In genomic region chrX:36939806-36940413, GRCm38 (mm10) we compare ENCODE assay signal across 8 mouse cellular contexts. TPM values are rescaled to one million over a fixed set of nuclear protein-coding genes. Genes with fewer than 3 reads are reported as not detected.
DNase-seq lines count a peak whose midpoint lies in the region; ATAC-seq and TF ChIP-seq lines count a peak whose summit lies in the region.

No protein-coding gene starts in this region.

- H3K4me2 ChIP-seq in forebrain, embryonic 15.5 days (replicated peaks) = no peak overlapping the region
- no peak overlapping the region for H3K4me2 ChIP-seq in forebrain, embryonic 12.5 days
- H3K4me2 ChIP-seq in heart, embryonic 15.5 days = no peak overlapping the region
- H3K4me2 ChIP-seq in lung, embryonic 14.5 days = no peak overlapping the region

- no peaks in the 10 kb centered on the region for H3K4me1 ChIP-seq in forebrain, embryonic 15.5 days
- H3K4me1 ChIP-seq in forebrain, embryonic 12.5 days = no peaks in the 10 kb centered on the region
- H3K4me1 ChIP-seq in heart, embryonic 15.5 days (replicated peaks) = peaks cover 5% of the 10 kb centered on the region; the same call in 1 of the 2 replicates
- peaks cover 3% of the 10 kb centered on the region; the same call in 1 of the 2 replicates for H3K4me1 ChIP-seq in lung, embryonic 14.5 days (ENCODE audit: insufficient read depth)

- no peak overlapping the region for H3K4me3 ChIP-seq in forebrain, embryonic 15.5 days
- no peak overlapping the region for H3K4me3 ChIP-seq in forebrain, embryonic 12.5 days (replicated peaks)
- no peak overlapping the region for H3K4me3 ChIP-seq in heart, embryonic 15.5 days
- no peak overlapping the region for H3K4me3 ChIP-seq in lung, embryonic 14.5 days (ENCODE audit: low read depth, low read length)

- no peaks in the 10 kb centered on the region for H3K9me3 ChIP-seq in forebrain, embryonic 15.5 days
- H3K9me3 ChIP-seq in forebrain, embryonic 12.5 days = 0 out of 2 replicates have a peak, but pooled peaks cover 2% of the 10 kb centered on the region
- no peaks in the 10 kb centered on the region for H3K9me3 ChIP-seq in heart, embryonic 15.5 days (replicated peaks)
- no peaks in the 10 kb centered on the region for H3K9me3 ChIP-seq in lung, embryonic 14.5 days (ENCODE audit: low read depth, low read length)

- no peak overlapping the region for H3K27ac ChIP-seq in forebrain, embryonic 15.5 days (replicated peaks)
- H3K27ac ChIP-seq in forebrain, embryonic 12.5 days = no peak overlapping the region
- H3K27ac ChIP-seq in heart, embryonic 15.5 days = no peak overlapping the region
- peak overlapping the region; percentile 18; the same call in 1 of the 2 replicates for H3K27ac ChIP-seq in lung, embryonic 14.5 days (ENCODE audit: low read depth)

- no peak for TF ChIP-seq CTCF in lung, embryonic 14.5 days (IDR thresholded peaks at IDR 0.05; ENCODE audit: low read depth)

- H3K36me3 ChIP-seq in forebrain, embryonic 15.5 days = peaks cover 5% of the 10 kb centered on the region; the same call in 1 of the 2 replicates
- H3K36me3 ChIP-seq in forebrain, embryonic 12.5 days (replicated peaks) = peaks cover 8% of the 10 kb centered on the region
- H3K36me3 ChIP-seq in heart, embryonic 15.5 days = peaks cover 10% of the 10 kb centered on the region
- no peaks in the 10 kb centered on the region for H3K36me3 ChIP-seq in lung, embryonic 14.5 days (ENCODE audit: insufficient read depth)

- WGBS in forebrain, embryonic 15.5 days = 76% methylated on average over 4 of the region's 4 CpGs
- 82% methylated on average over 4 of the region's 4 CpGs for WGBS in forebrain, embryonic 12.5 days
- WGBS in heart, embryonic 15.5 days = 50% methylated on average over 4 of the region's 4 CpGs
- 50% methylated on average over 4 of the region's 4 CpGs for WGBS in lung, embryonic 14.5 days

- DNase-seq in 3T3-L1 (ENCODE audit: low read depth, low spot score) = peak; percentile 88
- peak; percentile 36 to 42 for DNase-seq in cerebellum, adult 18-20 months
- DNase-seq in lung, embryonic 14.5 days = peak; percentile 92
- DNase-seq in left cerebral cortex, adult 9 months (ENCODE audit: low spot score in 2 of 2) = no peak
- DNase-seq in T-cell, adult 2 months (ENCODE audit: low spot score) = no peak

- H3K9ac ChIP-seq in forebrain, embryonic 15.5 days (replicated peaks) = no peak overlapping the region
- H3K9ac ChIP-seq in forebrain, embryonic 12.5 days = no peak overlapping the region
- H3K9ac ChIP-seq in heart, embryonic 15.5 days = no peak overlapping the region
- no peak overlapping the region for H3K9ac ChIP-seq in lung, embryonic 14.5 days

- H3K27me3 ChIP-seq in forebrain, embryonic 15.5 days = no peaks in the 10 kb centered on the region
- H3K27me3 ChIP-seq in forebrain, embryonic 12.5 days = no peaks in the 10 kb centered on the region
- no peaks in the 10 kb centered on the region for H3K27me3 ChIP-seq in heart, embryonic 15.5 days
- no peaks in the 10 kb centered on the region for H3K27me3 ChIP-seq in lung, embryonic 14.5 days (ENCODE audit: insufficient read depth, low read length)

- ATAC-seq in forebrain, embryonic 15.5 days (replicated peaks) = 0 out of 2 replicates have a peak, but pooled peaks have one; percentile 43
- no peak for ATAC-seq in forebrain, embryonic 12.5 days (ENCODE audit: low FRiP score)
- peak; percentile 80 for ATAC-seq in heart, embryonic 15.5 days (replicated peaks; ENCODE audit: insufficient number of reproducible peaks, insufficient read depth, low FRiP score, low read depth)
- ATAC-seq in lung, embryonic 14.5 days (ENCODE audit: insufficient read depth) = peak; percentile 97

RNA-seq across cellular contexts. Expression of gene Nkrf, which starts 37.2 kb away (rescaled TPM):
- 11.5 and 12.3 TPM in 2 replicates for polyA plus RNA-seq in forebrain, embryonic 15.5 days (2015; fragmentation: Nextera tagmentation; extraction: Ambion mirVana)
- polyA plus RNA-seq in forebrain, embryonic 12.5 days (2016; fragmentation: Nextera tagmentation; extraction: Ambion mirVana) = 6.3 and 6.7 TPM in 2 replicates
- polyA plus RNA-seq in heart, embryonic 15.5 days (2015; fragmentation: Nextera tagmentation; extraction: Ambion mirVana) = 0.55 and 0.60 TPM in 2 replicates
- polyA plus RNA-seq in lung, embryonic 14.5 days (2014; fragmentation: Nextera tagmentation; extraction: Ambion mirVana) = 2.8 and 2.9 TPM in 2 replicates

RNA-seq across cellular contexts. Expression of gene Sept6, which starts 51.7 kb away (rescaled TPM):
- polyA plus RNA-seq in forebrain, embryonic 15.5 days (2015; fragmentation: Nextera tagmentation; extraction: Ambion mirVana) = 51.8 and 53.0 TPM in 2 replicates
- 45.8 and 48.9 TPM in 2 replicates for polyA plus RNA-seq in forebrain, embryonic 12.5 days (2016; fragmentation: Nextera tagmentation; extraction: Ambion mirVana)
- polyA plus RNA-seq in heart, embryonic 15.5 days (2015; fragmentation: Nextera tagmentation; extraction: Ambion mirVana) = 46.1 and 49.2 TPM in 2 replicates
- polyA plus RNA-seq in lung, embryonic 14.5 days (2014; fragmentation: Nextera tagmentation; extraction: Ambion mirVana) = 18.6 and 19.7 TPM in 2 replicates

Comparison
In these comparisons a context has a peak if more than half of its experiments do, and no peak if none do; other contexts are left out.
1. DNase-seq: peak in 3T3-L1 (single experiment), cerebellum, adult 18-20 months (2 of 2) and lung, embryonic 14.5 days (single experiment); none in left cerebral cortex, adult 9 months (0 of 2) and T-cell, adult 2 months (single experiment).